Mouse (Mus musculus): ENCODE measurements around the gene Prkab1. TPM values are rescaled to one million over a fixed set of nuclear protein-coding genes. Genes with fewer than 3 reads are reported as not detected.

The Prkab1 gene
- total and polyA plus RNA-seq, 2 experiments, result 13.6 to 48.5 TPM

DNA sequence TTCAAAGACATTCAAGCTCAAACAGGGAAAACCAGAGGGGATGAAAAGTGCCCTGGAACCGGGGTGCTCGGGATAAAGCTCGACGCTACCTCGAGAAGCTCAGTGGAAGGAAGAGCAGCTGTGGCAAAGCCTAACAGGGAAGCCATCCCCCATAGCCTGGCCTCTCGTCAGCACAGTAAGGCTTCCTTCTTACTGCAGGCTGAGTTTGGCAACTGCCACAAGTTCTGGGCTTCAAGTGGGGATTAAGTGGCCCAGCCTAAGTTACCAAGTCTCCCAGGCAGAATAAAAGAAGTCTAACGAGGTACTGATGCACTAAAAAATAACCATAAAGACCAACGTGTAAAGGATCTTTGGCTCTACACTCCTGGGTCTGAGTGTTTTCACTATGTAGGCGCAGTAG is 6.1 kb downstream of the Prkab1 start:
- peaks cover 39% of the 10 kb centered on the region for H3K36me3 ChIP-seq (ENCODE audit: control insufficient read depth, insufficient read depth, low read length)
- no peak overlapping the region for H3K9ac ChIP-seq (ENCODE audit: low read depth, low read length)
- H3K27ac ChIP-seq (replicated peaks; ENCODE audit: insufficient read depth, low read depth, low read length), result no peak overlapping the region
- peaks cover 37% of the 10 kb centered on the region for H3K4me1 ChIP-seq (ENCODE audit: control insufficient read depth, insufficient read depth, low read length)
- no peak for DNase-seq (ENCODE audit: extremely low read depth, low read depth, low spot score)
- 91% methylated on average over 9 of the region's 9 CpGs for WGBS
- H3K79me2 ChIP-seq (ENCODE audit: control insufficient read depth, insufficient read depth, low read length), result peaks cover 8% of the 10 kb centered on the region; the same call in 1 of the 2 replicates
- H3K27me3 ChIP-seq (ENCODE audit: control insufficient read depth, insufficient read depth, low read length), result no peaks in the 10 kb centered on the region
- no peak for TF ChIP-seq CTCF (IDR thresholded peaks at IDR 0.05; ENCODE audit: low read depth, low read length)
- no peak overlapping the region for H3K4me3 ChIP-seq (ENCODE audit: insufficient read depth, low read depth, low read length)

DNA sequence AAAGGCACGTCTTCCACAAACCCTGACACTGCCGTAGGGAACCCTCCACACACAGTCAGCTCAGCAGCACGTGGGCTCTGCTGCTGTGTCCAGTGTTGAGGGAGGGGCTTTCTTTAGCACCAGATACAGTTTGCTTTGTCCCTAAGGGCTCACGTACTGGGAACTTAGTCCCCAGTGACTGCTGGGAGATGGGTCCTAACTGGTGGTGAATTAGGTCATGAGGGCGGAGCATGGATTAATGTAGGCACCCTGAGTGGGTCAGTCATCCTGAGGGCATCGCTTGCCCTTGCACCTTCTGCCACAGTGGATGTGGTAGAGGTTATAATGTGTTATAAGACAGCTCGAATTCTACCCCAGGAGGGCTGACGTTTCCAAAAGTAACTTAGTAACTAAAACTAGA is 6.9 kb downstream of the Prkab1 start:
- TF ChIP-seq CTCF (IDR thresholded peaks at IDR 0.05; ENCODE audit: low read depth, low read length), result no peak
- TF ChIP-seq POLR2A (IDR thresholded peaks at IDR 0.05; ENCODE audit: extremely low read depth, insufficient read depth, low read length), result no peak
- Histone ChIP-seq H3K27me3 (ENCODE audit: control insufficient read depth, insufficient read depth, low read length) (no peaks in the 10 kb centered on the region), H3K4me3 (ENCODE audit: insufficient read depth, low read depth, low read length) (no peak overlapping the region), H3K79me2 (ENCODE audit: control insufficient read depth, insufficient read depth, low read length) (peaks cover 7% of the 10 kb centered on the region; the same call in 1 of the 2 replicates), H3K27ac (replicated peaks; ENCODE audit: insufficient read depth, low read depth, low read length) (no peak overlapping the region), H3K9ac (ENCODE audit: low read depth, low read length) (no peak overlapping the region), H3K36me3 (ENCODE audit: control insufficient read depth, insufficient read depth, low read length) (peaks cover 39% of the 10 kb centered on the region), H3K4me1 (ENCODE audit: control insufficient read depth, insufficient read depth, low read length) (peaks cover 29% of the 10 kb centered on the region)
- 95% methylated on average over 8 of the region's 8 CpGs for WGBS
- no peak for DNase-seq (ENCODE audit: extremely low read depth, low read depth, low spot score)

DNA sequence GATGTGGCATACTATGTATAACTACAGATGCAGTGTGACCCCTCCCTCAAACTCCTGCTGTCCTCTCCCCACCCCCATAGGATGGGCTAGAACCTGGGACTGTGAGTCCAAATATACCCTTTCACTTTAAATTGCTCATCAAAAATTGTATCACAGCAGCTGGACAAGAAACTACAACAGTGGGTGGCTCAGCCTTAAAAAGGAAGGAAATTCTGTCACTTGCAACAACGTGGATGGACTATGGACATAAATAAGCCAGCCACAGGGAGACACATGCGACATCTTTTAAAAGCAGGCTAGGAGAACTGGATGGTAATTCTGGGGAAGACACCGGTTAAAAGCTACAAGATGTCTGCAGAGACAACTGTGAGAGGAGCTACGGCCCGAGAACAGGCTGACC is 7.8 kb downstream of the Prkab1 start:
- WGBS, result 87% methylated on average over 5 of the region's 5 CpGs
- H3K27me3 ChIP-seq (ENCODE audit: control insufficient read depth, insufficient read depth, low read length), result no peaks in the 10 kb centered on the region
- TF ChIP-seq CTCF (IDR thresholded peaks at IDR 0.05; ENCODE audit: low read depth, low read length) (no peak), POLR2A (IDR thresholded peaks at IDR 0.05; ENCODE audit: extremely low read depth, insufficient read depth, low read length) (no peak)
- H3K9ac ChIP-seq (ENCODE audit: low read depth, low read length), result no peak overlapping the region
- DNase-seq (ENCODE audit: extremely low read depth, low read depth, low spot score), result no peak
- no peak overlapping the region for H3K4me3 ChIP-seq (ENCODE audit: insufficient read depth, low read depth, low read length)
- H3K79me2 ChIP-seq (ENCODE audit: control insufficient read depth, insufficient read depth, low read length), result 0 out of 2 replicates have a peak, but pooled peaks cover 2% of the 10 kb centered on the region
- H3K4me1 ChIP-seq (ENCODE audit: control insufficient read depth, insufficient read depth, low read length), result peaks cover 25% of the 10 kb centered on the region
- peaks cover 39% of the 10 kb centered on the region for H3K36me3 ChIP-seq (ENCODE audit: control insufficient read depth, insufficient read depth, low read length)
- no peak overlapping the region for H3K27ac ChIP-seq (replicated peaks; ENCODE audit: insufficient read depth, low read depth, low read length)

DNA sequence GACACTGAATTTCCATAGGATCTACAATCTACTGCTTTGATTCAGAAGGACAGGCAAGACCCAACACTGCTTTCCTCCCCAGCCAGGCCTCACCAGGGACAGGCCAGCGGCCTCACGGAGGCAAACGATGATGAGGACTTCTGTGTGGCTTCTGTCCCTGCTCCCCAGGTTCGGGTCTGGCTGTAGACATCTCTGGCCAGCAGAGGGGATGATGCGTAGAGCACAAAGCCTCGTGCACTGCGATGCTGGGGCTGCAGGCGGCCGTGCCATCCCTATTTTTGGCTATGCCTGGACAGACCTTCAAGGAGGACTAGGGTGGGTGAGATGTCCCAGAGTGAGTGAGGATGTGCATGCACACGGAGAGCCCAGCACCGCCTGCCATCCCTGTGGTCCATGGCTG is 10.1 kb downstream of the Prkab1 start:
- no peak for DNase-seq (ENCODE audit: extremely low read depth, low read depth, low spot score)
- WGBS, result 93% methylated on average over 11 of the region's 11 CpGs
- Histone ChIP-seq H3K27me3 (ENCODE audit: control insufficient read depth, insufficient read depth, low read length) (no peaks in the 10 kb centered on the region), H3K27ac (replicated peaks; ENCODE audit: insufficient read depth, low read depth, low read length) (no peak overlapping the region), H3K4me1 (ENCODE audit: control insufficient read depth, insufficient read depth, low read length) (peaks cover 4% of the 10 kb centered on the region), H3K36me3 (ENCODE audit: control insufficient read depth, insufficient read depth, low read length) (peaks cover 31% of the 10 kb centered on the region), H3K79me2 (ENCODE audit: control insufficient read depth, insufficient read depth, low read length) (no peaks in the 10 kb centered on the region), H3K4me3 (ENCODE audit: insufficient read depth, low read depth, low read length) (no peak overlapping the region), H3K9ac (ENCODE audit: low read depth, low read length) (no peak overlapping the region)
- TF ChIP-seq POLR2A (IDR thresholded peaks at IDR 0.05; ENCODE audit: extremely low read depth, insufficient read depth, low read length) (no peak), CTCF (IDR thresholded peaks at IDR 0.05; ENCODE audit: low read depth, low read length) (no peak)

DNA sequence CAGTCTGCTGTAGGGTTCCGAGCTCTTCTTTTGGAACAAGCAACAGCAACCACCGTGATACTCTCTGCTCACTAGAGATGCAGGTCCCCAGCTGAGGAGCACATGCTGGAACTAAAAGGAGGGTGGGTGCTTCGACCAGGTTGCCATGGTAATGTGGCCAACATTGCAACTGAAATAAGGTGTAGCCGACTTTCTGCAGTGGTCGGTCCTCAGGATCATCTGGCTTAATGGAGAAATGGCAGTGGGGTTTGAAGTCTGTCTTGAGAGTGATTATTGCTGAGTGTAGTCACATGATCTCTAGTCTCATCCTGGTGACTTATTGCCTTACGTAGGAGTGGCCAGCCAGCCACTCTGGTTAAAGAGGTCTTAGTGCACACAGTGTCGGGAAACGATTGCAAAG is 10.5 kb downstream of the Prkab1 start:
- TF ChIP-seq CTCF (IDR thresholded peaks at IDR 0.05; ENCODE audit: low read depth, low read length), result no peak
- no peak for TF ChIP-seq POLR2A (IDR thresholded peaks at IDR 0.05; ENCODE audit: extremely low read depth, insufficient read depth, low read length)
- H3K79me2 ChIP-seq (ENCODE audit: control insufficient read depth, insufficient read depth, low read length), result no peaks in the 10 kb centered on the region
- no peak overlapping the region for H3K27ac ChIP-seq (replicated peaks; ENCODE audit: insufficient read depth, low read depth, low read length)
- no peak overlapping the region for H3K9ac ChIP-seq (ENCODE audit: low read depth, low read length)
- WGBS, result 78% methylated on average over 8 of the region's 8 CpGs
- peaks cover 31% of the 10 kb centered on the region for H3K36me3 ChIP-seq (ENCODE audit: control insufficient read depth, insufficient read depth, low read length)
- H3K4me3 ChIP-seq (ENCODE audit: insufficient read depth, low read depth, low read length), result no peak overlapping the region
- H3K27me3 ChIP-seq (ENCODE audit: control insufficient read depth, insufficient read depth, low read length), result no peaks in the 10 kb centered on the region
- H3K4me1 ChIP-seq (ENCODE audit: control insufficient read depth, insufficient read depth, low read length), result peaks cover under 1% of the 10 kb centered on the region
- DNase-seq (ENCODE audit: extremely low read depth, low read depth, low spot score), result no peak

DNA sequence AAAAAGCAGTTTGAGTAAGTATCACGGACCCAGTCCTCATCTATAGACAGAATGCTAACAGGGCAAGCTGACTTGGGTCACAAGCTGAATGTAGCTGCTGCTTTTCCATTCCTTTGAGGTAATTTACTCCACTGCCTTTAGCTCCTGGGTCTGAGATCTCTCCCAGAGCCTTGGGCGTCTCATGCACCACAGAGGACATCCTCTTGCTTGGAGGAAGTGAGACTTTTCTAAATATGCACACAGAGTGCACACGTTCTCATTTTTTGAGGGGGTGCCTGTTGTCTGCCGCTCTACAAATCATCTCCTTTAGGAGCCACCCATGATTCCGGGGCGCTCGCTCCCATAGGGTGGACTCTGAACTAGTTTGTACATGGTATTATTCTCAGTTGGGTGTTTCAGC is 11.8 kb downstream of the Prkab1 start:
- H3K79me2 ChIP-seq (ENCODE audit: control insufficient read depth, insufficient read depth, low read length), result no peaks in the 10 kb centered on the region
- no peak overlapping the region for H3K27ac ChIP-seq (replicated peaks; ENCODE audit: insufficient read depth, low read depth, low read length)

More for the DNA sequence above, 11.8 kb downstream of the Prkab1 start:
- H3K4me3 ChIP-seq (ENCODE audit: insufficient read depth, low read depth, low read length), result no peak overlapping the region
- H3K4me1 ChIP-seq (ENCODE audit: control insufficient read depth, insufficient read depth, low read length), result no peaks in the 10 kb centered on the region
- H3K9ac ChIP-seq (ENCODE audit: low read depth, low read length), result no peak overlapping the region
- peaks cover 27% of the 10 kb centered on the region for H3K36me3 ChIP-seq (ENCODE audit: control insufficient read depth, insufficient read depth, low read length)
- WGBS, result 87% methylated on average over 7 of the region's 7 CpGs
- DNase-seq (ENCODE audit: extremely low read depth, low read depth, low spot score), result no peak
- TF ChIP-seq CTCF (IDR thresholded peaks at IDR 0.05; ENCODE audit: low read depth, low read length) (no peak), POLR2A (IDR thresholded peaks at IDR 0.05; ENCODE audit: extremely low read depth, insufficient read depth, low read length) (no peak)
- no peaks in the 10 kb centered on the region for H3K27me3 ChIP-seq (ENCODE audit: control insufficient read depth, insufficient read depth, low read length)

Data from liver, adult 2 months (tissue).